Mouse (Mus musculus) kidney, embryonic 14.5 days (tissue): ENCODE results near the gene Nedd9. TPM values are rescaled to one million over a fixed set of nuclear protein-coding genes. Genes with fewer than 3 reads are reported as not detected.

ENCODE experiments used
- ATAC-seq: fragments of 200-750 bp; cut with Nextera tagmentation; 2 replicates; pipeline ENCODE4 v1.8.0; 2017; ENCODE audit warnings: moderate number of reproducible peaks, mild to moderate bottlenecking, moderate TSS enrichment, moderate library complexity; ENCODE audit not compliant: low FRiP score, low TSS enrichment
- H3K27ac ChIP-seq: fragments of 300-500 bp; sonication (generic); 2 replicates; pipeline ENCODE4 v1.5.1; 2014; ENCODE audit warnings: low read depth, mild to moderate bottlenecking, low read length, moderate library complexity, mixed read lengths
- H3K27me3 ChIP-seq: fragments of 300-500 bp; sonication (generic); 2 replicates; pipeline ENCODE4 v1.6.1; 2014; ENCODE audit warnings: mild to moderate bottlenecking, low read length; ENCODE audit not compliant: control insufficient read depth, insufficient read depth
- H3K36me3 ChIP-seq: fragments of 300-500 bp; sonication (generic); 2 replicates; pipeline ENCODE4 v1.6.1; 2014; ENCODE audit warnings: low read length, mixed read lengths; ENCODE audit not compliant: control insufficient read depth, insufficient read depth
- H3K4me1 ChIP-seq: fragments of 300-500 bp; sonication (generic); 2 replicates; pipeline ENCODE4 v1.6.1; 2014; ENCODE audit warnings: low read length, mixed read lengths; ENCODE audit not compliant: control insufficient read depth, insufficient read depth
- H3K4me2 ChIP-seq: fragments of 300-500 bp; sonication (generic); replicated peaks from 2 replicates; pipeline ENCODE4 v1.6.1; 2014; ENCODE audit warnings: low read depth, mild to moderate bottlenecking, low read length
- H3K4me3 ChIP-seq: fragments of 300-500 bp; sonication (generic); 2 replicates; pipeline ENCODE4 v1.5.1; 2014; ENCODE audit warnings: mild to moderate bottlenecking, low read length
- H3K9ac ChIP-seq: fragments of 300-500 bp; sonication (generic); 2 replicates; pipeline ENCODE4 v1.6.1; 2014; ENCODE audit warnings: low read depth, mild to moderate bottlenecking, low read length, moderate library complexity
- H3K9me3 ChIP-seq: fragments of 300-500 bp; sonication (generic); 2 replicates; pipeline ENCODE4 v1.6.1; 2016; ENCODE audit warnings: low read length; ENCODE audit not compliant: control insufficient read depth
- WGBS: fragments of 180-500 bp; shearing (Covaris S2); extraction: QIAGEN DNeasy Blood & Tissue Kit; methylation state at CpG from one replicate; pipeline ENCODE4 v1.1.7; 2014; 5-methylcytosine and 5-hydroxymethylcytosine counted together
- polyA plus RNA-seq: library from polyadenylated mRNA; unstranded; fragments of >200 nt; fragmentation: Nextera tagmentation; extraction: Ambion mirVana; gene quantifications from 2 replicates; pipeline ENCODE4 v1.2.1, GENCODE M21; 2014

Nedd9 gene
- polyA plus RNA-seq, 1 experiment from 2014 or later: 24.9 TPM

DNA sequence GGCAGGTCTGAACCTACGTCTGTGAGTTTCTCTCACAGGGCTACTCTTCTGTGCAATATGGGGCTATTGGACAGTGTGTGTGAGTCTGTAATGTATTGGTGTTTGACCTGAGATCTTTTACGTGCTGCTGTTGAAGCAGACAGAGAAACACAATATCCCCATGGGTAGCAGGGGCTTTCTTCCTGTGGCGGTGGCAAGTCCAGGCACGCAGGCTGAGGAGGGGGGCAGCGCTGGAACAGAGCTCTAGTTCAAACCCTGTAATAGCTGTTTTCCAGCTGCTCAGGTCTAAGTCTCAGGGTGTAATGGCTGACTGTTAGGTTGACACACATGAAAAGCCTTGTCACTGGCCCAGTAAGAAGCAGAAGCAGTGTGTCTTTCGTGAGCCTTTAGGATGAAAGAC lies 36.3 kb downstream of the Nedd9 start:
- Histone ChIP-seq H3K4me2 (no peak overlapping the region), H3K4me1 (0 out of 2 replicates have a peak, but pooled peaks cover 7% of the 10 kb centered on the region), H3K27ac (no peak overlapping the region), H3K9me3 (no peaks in the 10 kb centered on the region), H3K4me3 (no peak overlapping the region), H3K27me3 (no peaks in the 10 kb centered on the region), H3K9ac (no peak overlapping the region), H3K36me3 (no peaks in the 10 kb centered on the region)
- ATAC-seq: no peak
- WGBS: 53% methylated on average over 6 of the region's 6 CpGs

GRCm38 (mm10) chr13:41449211-41449610 lies 38.0 kb downstream of the Nedd9 start:
- WGBS: 92% methylated on average over 2 of the region's 2 CpGs
- ATAC-seq: no peak

DNA sequence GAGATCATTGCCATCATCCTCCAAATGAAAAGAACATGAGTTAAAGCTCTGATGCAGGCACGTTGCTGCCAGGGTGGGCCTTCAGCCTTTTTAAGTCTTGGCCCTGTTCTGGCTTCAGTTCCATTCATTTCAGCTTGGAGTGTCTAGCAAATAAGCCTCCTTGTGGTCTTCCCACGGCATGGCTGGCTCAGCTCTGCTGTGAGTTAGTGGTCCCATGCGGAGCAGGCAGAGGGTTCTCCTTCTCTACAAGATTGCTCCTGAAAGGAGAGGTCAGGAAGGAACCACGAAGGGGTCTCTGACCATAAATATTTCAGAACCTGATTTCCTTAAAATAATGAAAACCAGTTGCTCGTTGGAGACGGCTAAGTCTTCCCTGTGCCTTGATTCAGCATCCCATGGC lies 40.0 kb downstream of the Nedd9 start:
- no peak for ATAC-seq
- Histone ChIP-seq H3K36me3 (no peaks in the 10 kb centered on the region), H3K4me1 (0 out of 2 replicates have a peak, but pooled peaks cover 7% of the 10 kb centered on the region), H3K4me3 (no peak overlapping the region), H3K4me2 (no peak overlapping the region), H3K27ac (no peak overlapping the region), H3K9ac (no peak overlapping the region), H3K9me3 (no peaks in the 10 kb centered on the region), H3K27me3 (no peaks in the 10 kb centered on the region)
- 41% methylated on average over 6 of the region's 6 CpGs for WGBS

More at GRCm38 (mm10) chr13:41449211-41449610, 38.0 kb downstream of the Nedd9 start:
- Histone ChIP-seq H3K36me3 (no peaks in the 10 kb centered on the region), H3K4me2 (no peak overlapping the region), H3K9me3 (no peaks in the 10 kb centered on the region), H3K9ac (no peak overlapping the region), H3K27ac (no peak overlapping the region), H3K27me3 (no peaks in the 10 kb centered on the region), H3K4me1 (0 out of 2 replicates have a peak, but pooled peaks cover 7% of the 10 kb centered on the region), H3K4me3 (no peak overlapping the region)

GRCm38 (mm10) chr13:41446591-41446990 lies 40.6 kb downstream of the Nedd9 start:
- no peak overlapping the region for H3K9ac ChIP-seq
- ATAC-seq: no peak
- H3K4me1 ChIP-seq: 0 out of 2 replicates have a peak, but pooled peaks cover 7% of the 10 kb centered on the region
- H3K4me3 ChIP-seq: no peak overlapping the region
- no peaks in the 10 kb centered on the region for H3K9me3 ChIP-seq
- WGBS: 95% methylated on average over 1 of the region's 1 CpGs
- H3K27ac ChIP-seq: no peak overlapping the region
- H3K36me3 ChIP-seq: no peaks in the 10 kb centered on the region
- no peak overlapping the region for H3K4me2 ChIP-seq
- no peaks in the 10 kb centered on the region for H3K27me3 ChIP-seq

GRCm38 (mm10) chr13:41445067-41445808 lies 41.9 kb downstream of the Nedd9 start:
- 96% methylated on average over 3 of the region's 3 CpGs for WGBS
- H3K9me3 ChIP-seq: no peaks in the 10 kb centered on the region
- ATAC-seq: no peak

GRCm38 (mm10) chr13:41444230-41444629 lies 42.9 kb downstream of the Nedd9 start:
- Histone ChIP-seq H3K4me3 (no peak overlapping the region), H3K9me3 (no peaks in the 10 kb centered on the region), H3K27me3 (no peaks in the 10 kb centered on the region), H3K4me2 (no peak overlapping the region), H3K4me1 (0 out of 2 replicates have a peak, but pooled peaks cover 7% of the 10 kb centered on the region), H3K27ac (no peak overlapping the region), H3K36me3 (no peaks in the 10 kb centered on the region), H3K9ac (no peak overlapping the region)
- ATAC-seq: no peak
- WGBS: 91% methylated on average over 6 of the region's 6 CpGs

More at GRCm38 (mm10) chr13:41445067-41445808, 41.9 kb downstream of the Nedd9 start:
- H3K27me3 ChIP-seq: no peaks in the 10 kb centered on the region
- no peak overlapping the region for H3K9ac ChIP-seq
- H3K4me3 ChIP-seq: no peak overlapping the region
- no peak overlapping the region for H3K27ac ChIP-seq
- H3K4me1 ChIP-seq: 0 out of 2 replicates have a peak, but pooled peaks cover 7% of the 10 kb centered on the region
- H3K36me3 ChIP-seq: no peaks in the 10 kb centered on the region
- H3K4me2 ChIP-seq: no peak overlapping the region

GRCm38 (mm10) chr13:41442145-41442544 lies 45.0 kb downstream of the Nedd9 start:
- H3K27me3 ChIP-seq: no peaks in the 10 kb centered on the region
- H3K36me3 ChIP-seq: no peaks in the 10 kb centered on the region
- no peak overlapping the region for H3K4me3 ChIP-seq
- 0 out of 2 replicates have a peak, but pooled peaks cover 3% of the 10 kb centered on the region for H3K4me1 ChIP-seq
- 85% methylated on average over 4 of the region's 4 CpGs for WGBS
- H3K9me3 ChIP-seq: no peaks in the 10 kb centered on the region
- no peak overlapping the region for H3K4me2 ChIP-seq
- no peak overlapping the region for H3K9ac ChIP-seq
- no peak overlapping the region for H3K27ac ChIP-seq
- no peak for ATAC-seq

DNA sequence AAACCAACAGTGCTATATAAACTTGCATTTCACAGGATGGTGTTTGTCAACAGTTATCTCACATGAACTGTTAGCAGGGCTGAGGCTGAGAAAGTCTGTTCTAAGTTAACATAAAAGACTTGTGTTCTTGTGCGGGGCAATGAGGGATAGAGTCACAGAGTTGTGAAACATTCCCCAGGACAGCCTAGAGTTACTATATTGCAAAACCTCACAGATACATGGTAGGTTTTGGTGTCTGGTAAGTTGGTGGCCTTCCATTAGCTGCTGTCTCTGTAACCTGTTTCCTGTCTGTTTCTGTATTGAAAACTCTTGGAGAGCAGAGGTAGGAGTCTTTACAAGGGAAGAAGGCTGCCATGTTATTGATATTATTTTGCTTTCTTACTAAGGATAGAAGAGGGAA lies 47.0 kb downstream of the Nedd9 start:
- ATAC-seq: no peak
- Histone ChIP-seq H3K9ac (no peak overlapping the region), H3K9me3 (no peaks in the 10 kb centered on the region), H3K27me3 (no peaks in the 10 kb centered on the region), H3K27ac (no peak overlapping the region), H3K4me1 (no peaks in the 10 kb centered on the region), H3K36me3 (no peaks in the 10 kb centered on the region), H3K4me2 (no peak overlapping the region), H3K4me3 (no peak overlapping the region)
- 95% methylated on average over 1 of the region's 1 CpGs for WGBS

DNA sequence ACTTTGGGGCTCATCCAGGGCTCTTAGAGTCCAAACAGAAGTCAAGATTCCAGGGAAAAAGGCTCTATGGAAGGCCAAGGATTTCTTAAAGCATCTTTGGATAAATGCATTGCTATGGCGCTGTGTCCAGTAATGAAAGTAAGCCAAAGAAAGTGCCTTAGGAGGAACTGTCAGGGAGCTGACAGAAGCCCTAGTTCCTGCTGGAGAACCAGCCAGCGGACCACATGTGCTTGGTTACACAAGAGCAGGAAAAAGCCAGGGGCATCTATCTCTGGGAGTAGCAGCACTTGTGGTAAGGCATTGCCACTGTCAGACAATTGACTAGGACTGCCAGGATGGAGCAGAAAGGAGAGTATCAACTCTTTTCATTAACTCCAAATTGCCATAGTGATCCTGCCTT lies 49.8 kb downstream of the Nedd9 start:
- Histone ChIP-seq H3K27ac (no peak overlapping the region), H3K9me3 (no peaks in the 10 kb centered on the region), H3K4me3 (no peak overlapping the region), H3K27me3 (no peaks in the 10 kb centered on the region), H3K4me2 (no peak overlapping the region), H3K4me1 (no peaks in the 10 kb centered on the region), H3K9ac (no peak overlapping the region), H3K36me3 (no peaks in the 10 kb centered on the region)
- 87% methylated on average over 2 of the region's 2 CpGs for WGBS
- no peak for ATAC-seq
